Mouse (Mus musculus) MEL (cell line): ENCODE measurements at regions not wholly inside any gene's neighbourhood (a gene's known extent, or its start where the extent isn't known, plus 50 kb on each side); places are given as distances from the start of the nearest gene placed in this dataset.

Experiments
- DNase-seq: peaks from one replicate; pipeline ENCODE4 v3.0.0; 2011; ENCODE audit warnings: low read depth, low spot score
- H3K27ac ChIP-seq: 2 replicates; pipeline ENCODE4 v1.5.1; 2012; ENCODE audit warnings: low read depth, mild to moderate bottlenecking, control low read depth, low read length, moderate library complexity; ENCODE audit not compliant: control insufficient read depth
- H3K27me3 ChIP-seq, 2 experiments: fragments of 150-350 bp in 1 of 2; sonication (generic) in 1 of 2; 2 replicates each; pipeline ENCODE4 v1.6.1; 2012; ENCODE audit warnings: low read length in 2 of 2, mild to moderate bottlenecking in 2 of 2, improper control_type of control experiment in 1 of 2, moderate library complexity in 1 of 2; ENCODE audit not compliant: insufficient read depth in 2 of 2, control insufficient read depth in 1 of 2
- H3K36me3 ChIP-seq, 2 experiments: 2 replicates each; pipeline ENCODE4 v1.6.1; 2012 to 2014; ENCODE audit warnings: low read length in 2 of 2, improper control_type of control experiment in 1 of 2, inconsistent platforms in 1 of 2, mild to moderate bottlenecking in 1 of 2; ENCODE audit not compliant: insufficient read depth in 2 of 2, control insufficient read depth in 1 of 2
- H3K4me1 ChIP-seq, 2 experiments: fragments of 150-350 bp in 1 of 2; sonication (generic) in 1 of 2; 2 replicates each; pipeline ENCODE4 v1.6.1; 2012; ENCODE audit warnings: low read length in 2 of 2, improper control_type of control experiment in 1 of 2, mild to moderate bottlenecking in 1 of 2; ENCODE audit not compliant: insufficient read depth in 2 of 2, control insufficient read depth in 1 of 2
- H3K4me3 ChIP-seq, 2 experiments: fragments of 150-350 bp in 1 of 2; sonication (generic) in 1 of 2; 2 replicates each; pipeline ENCODE4 v1.5.1; 2012; ENCODE audit warnings: low read depth in 2 of 2, low read length in 2 of 2, mild to moderate bottlenecking in 2 of 2, moderate library complexity in 2 of 2, control low read depth in 1 of 2, improper control_type of control experiment in 1 of 2; ENCODE audit not compliant: control insufficient read depth in 1 of 2, insufficient read depth in 1 of 2
- H3K79me2 ChIP-seq: 2 replicates; pipeline ENCODE4 v1.6.1; 2012; ENCODE audit warnings: mild to moderate bottlenecking, low read length, moderate library complexity; ENCODE audit not compliant: control insufficient read depth, poor library complexity, insufficient read depth
- H3K9ac ChIP-seq: 2 replicates; pipeline ENCODE4 v1.6.1; 2012; ENCODE audit warnings: low read depth, mild to moderate bottlenecking, control low read depth, low read length, moderate library complexity; ENCODE audit not compliant: control insufficient read depth, poor library complexity, severe bottlenecking
- H3K9me3 ChIP-seq: fragments of 150-350 bp; sonication (generic); replicated peaks from 2 replicates; pipeline ENCODE4 v1.6.1; 2012; ENCODE audit warnings: mild to moderate bottlenecking, low read length, improper control_type of control experiment, moderate library complexity; ENCODE audit not compliant: insufficient read depth
- CHD2 ChIP-seq: IDR thresholded peaks from 2 replicates; pipeline ENCODE4 v1.6.1; 2011; ENCODE audit warnings: low read length, improper control_type of control experiment
- E2F4 ChIP-seq: IDR thresholded peaks from 2 replicates; pipeline ENCODE4 v1.6.1; 2011; ENCODE audit warnings: low read depth, low read length, improper control_type of control experiment, borderline replicate concordance
- ELF1 ChIP-seq: IDR thresholded peaks from 2 replicates; pipeline ENCODE4 v1.6.1; 2014; ENCODE audit warnings: low read depth, mild to moderate bottlenecking, inconsistent platforms, low read length, improper control_type of control experiment, moderate library complexity
- ETS1 ChIP-seq: IDR thresholded peaks from 2 replicates; pipeline ENCODE4 v1.6.1; 2012; ENCODE audit warnings: low read depth, mild to moderate bottlenecking, inconsistent platforms, low read length, improper control_type of control experiment, moderate library complexity
- GABPA ChIP-seq: IDR thresholded peaks from 2 replicates; pipeline ENCODE4 v1.6.1; 2012; ENCODE audit warnings: low read depth, mild to moderate bottlenecking, inconsistent platforms, low read length, improper control_type of control experiment, moderate library complexity
- GATA1 ChIP-seq: IDR thresholded peaks from 2 replicates; pipeline ENCODE4 v1.6.1; 2011; ENCODE audit warnings: low read depth, low read length, improper control_type of control experiment
- JUND ChIP-seq: IDR thresholded peaks from 2 replicates; pipeline ENCODE4 v1.6.1; 2011; ENCODE audit warnings: low read depth, mild to moderate bottlenecking, improper control_type of control experiment, low read length
- KAT2A ChIP-seq: conservative IDR thresholded peaks from 2 replicates; pipeline ENCODE4 v1.6.1; 2012; ENCODE audit warnings: low read depth, low read length, improper control_type of control experiment, inconsistent platforms
- MXI1 ChIP-seq: IDR thresholded peaks from 2 replicates; pipeline ENCODE4 v1.6.1; 2011; ENCODE audit warnings: mild to moderate bottlenecking, low read depth, low read length, improper control_type of control experiment
- MYB ChIP-seq: IDR thresholded peaks from 2 replicates; pipeline ENCODE4 v1.6.1; 2011; ENCODE audit warnings: mild to moderate bottlenecking, low read depth, low read length, improper control_type of control experiment
- NRF1 ChIP-seq: IDR thresholded peaks from 2 replicates; pipeline ENCODE4 v1.6.1; 2014; ENCODE audit warnings: low read depth, mild to moderate bottlenecking, inconsistent platforms, low read length, improper control_type of control experiment, moderate library complexity; ENCODE audit not compliant: poor library complexity, insufficient read depth, severe bottlenecking
- POLR2A ChIP-seq, 2 experiments: IDR thresholded peaks; 2 replicates each; pipeline ENCODE4 v1.6.1; 2011 to 2012; ENCODE audit warnings: low read length in 2 of 2, mild to moderate bottlenecking in 2 of 2, control low read depth in 1 of 2, improper control_type of control experiment in 1 of 2, low read depth in 1 of 2, moderate library complexity in 1 of 2; ENCODE audit not compliant: control insufficient read depth in 1 of 2, insufficient read depth in 1 of 2, poor library complexity in 1 of 2
- POLR2AphosphoS2 ChIP-seq: IDR thresholded peaks from 2 replicates; pipeline ENCODE4 v1.6.1; 2011; ENCODE audit warnings: low read length, improper control_type of control experiment
- POLR2AphosphoS5 ChIP-seq: IDR thresholded peaks from 2 replicates; pipeline ENCODE4 v1.6.1; 2012; ENCODE audit warnings: low read depth, borderline replicate concordance, mild to moderate bottlenecking, inconsistent platforms, low read length, moderate library complexity, mixed read lengths
- SIN3A ChIP-seq: IDR thresholded peaks from 2 replicates; pipeline ENCODE4 v1.6.1; 2012; ENCODE audit warnings: low read length, improper control_type of control experiment, inconsistent platforms
- SMC3 ChIP-seq: IDR thresholded peaks from 2 replicates; pipeline ENCODE4 v1.6.1; 2011; ENCODE audit warnings: low read depth, low read length, improper control_type of control experiment
- TAL1 ChIP-seq: IDR thresholded peaks from 2 replicates; pipeline ENCODE4 v1.6.1; 2012; ENCODE audit warnings: mild to moderate bottlenecking, inconsistent platforms, low read length, moderate library complexity, mixed read lengths
- TBP ChIP-seq: IDR thresholded peaks from 2 replicates; pipeline ENCODE4 v1.8.0; 2011; ENCODE audit warnings: low read depth, low read length, improper control_type of control experiment
- TCF12 ChIP-seq: IDR thresholded peaks from 2 replicates; pipeline ENCODE4 v1.6.1; 2014; ENCODE audit warnings: low read depth, mild to moderate bottlenecking, inconsistent platforms, low read length, improper control_type of control experiment, moderate library complexity
- USF2 ChIP-seq, 2 experiments: IDR thresholded peaks; 2 replicates each; pipeline ENCODE4 v1.6.1; 2011 to 2012; ENCODE audit warnings: improper control_type of control experiment in 2 of 2, low read length in 2 of 2, borderline replicate concordance in 1 of 2, inconsistent platforms in 1 of 2, low read depth in 1 of 2, mild to moderate bottlenecking in 1 of 2; ENCODE audit not compliant: insufficient read depth in 1 of 2
- ZC3H11A ChIP-seq: IDR thresholded peaks from 2 replicates; pipeline ENCODE4 v1.6.1; 2012; ENCODE audit warnings: low read depth, mild to moderate bottlenecking, inconsistent platforms, low read length, improper control_type of control experiment
- ZMIZ1 ChIP-seq: IDR thresholded peaks from 2 replicates; pipeline ENCODE4 v1.6.1; 2012; ENCODE audit warnings: low read depth, mild to moderate bottlenecking, inconsistent platforms, low read length, improper control_type of control experiment, moderate library complexity
- ZNF384 ChIP-seq: IDR thresholded peaks from 2 replicates; pipeline ENCODE4 v1.6.1; 2012; ENCODE audit warnings: low read depth, mild to moderate bottlenecking, inconsistent platforms, low read length, improper control_type of control experiment

- H3K9ac ChIP-seq = no peak overlapping the region
- DNase-seq = no peak
- H3K27me3 ChIP-seq = no peaks in the 10 kb centered on the region; a peak in 1 of 4 replicates
- no peaks in the 10 kb centered on the region for H3K4me1 ChIP-seq
- no peaks in the 10 kb centered on the region for H3K9me3 ChIP-seq
- H3K36me3 ChIP-seq = no peaks in the 10 kb centered on the region
- no peaks in the 10 kb centered on the region for H3K79me2 ChIP-seq
- H3K27ac ChIP-seq = no peak overlapping the region
- no peak for TF ChIP-seq ELF1
- no peak for TF ChIP-seq POLR2AphosphoS5
- no peak for TF ChIP-seq TBP
- TF ChIP-seq GATA1 = no peak
- no peak for TF ChIP-seq ZC3H11A
- no peak for TF ChIP-seq POLR2AphosphoS2
- no peak for TF ChIP-seq NRF1
- no peak for TF ChIP-seq TCF12
- no peak for TF ChIP-seq GABPA
- no peak for TF ChIP-seq MXI1
- no peak for TF ChIP-seq KAT2A
- H3K4me3 ChIP-seq = no peak overlapping the region
These were observed 152.0 kb upstream of the Serp2 start for GRCm38 (mm10) chr14:76708728-76709127.

DNA sequence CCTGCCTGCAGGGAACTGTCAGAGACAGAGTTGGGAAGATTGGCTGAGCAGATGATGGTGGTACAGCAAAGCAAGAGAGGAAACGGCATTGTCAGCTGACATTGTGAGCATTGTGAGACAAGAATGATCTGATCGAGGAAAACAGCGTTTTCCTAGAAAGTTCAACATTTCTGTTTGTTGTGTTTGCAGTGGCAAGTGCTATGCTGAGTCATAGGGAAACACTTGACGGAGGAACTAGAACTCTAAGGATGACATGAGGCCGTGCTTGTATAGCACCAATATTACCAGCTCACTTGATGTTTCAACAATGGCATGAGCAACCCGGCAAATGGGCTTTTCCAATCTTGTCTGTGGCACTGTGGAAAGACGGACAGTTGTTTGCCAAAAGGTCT lies 146.7 kb upstream of the Serp2 start:
- H3K79me2 ChIP-seq = no peaks in the 10 kb centered on the region
- peaks cover 0 to 2% of the 10 kb centered on the region in 2 experiments; a peak in 1 of 4 replicates for H3K27me3 ChIP-seq
- TF ChIP-seq SIN3A (no peak), MYB (no peak), USF2 (IDR thresholded peaks at IDR 0.05; ENCODE audit: borderline replicate concordance in 1 of 2, insufficient read depth in 1 of 2, low read depth in 1 of 2, low read length in 2 of 2) (no peak), TAL1 (no peak), ZNF384 (no peak), CHD2 (no peak), ZMIZ1 (no peak), TBP (no peak), NRF1 (no peak), POLR2A (IDR thresholded peaks at IDR 0.05; ENCODE audit: control insufficient read depth in 1 of 2, insufficient read depth in 1 of 2, low read depth in 1 of 2, low read length in 2 of 2, poor library complexity in 1 of 2) (no peak), SMC3 (no peak), E2F4 (no peak), ETS1 (no peak), POLR2AphosphoS2 (no peak), JUND (no peak)
- no peak overlapping the region for H3K4me3 ChIP-seq
- H3K4me1 ChIP-seq = no peaks in the 10 kb centered on the region
- H3K27ac ChIP-seq = no peak overlapping the region
- no peaks in the 10 kb centered on the region for H3K9me3 ChIP-seq
- no peak overlapping the region for H3K9ac ChIP-seq
- no peaks in the 10 kb centered on the region for H3K36me3 ChIP-seq
- DNase-seq = no peak
